Mouse (Mus musculus): Measurements from ENCODE around the gene Id1. TPM values are rescaled to one million over a fixed set of nuclear protein-coding genes. Genes with fewer than 3 reads are reported as not detected.

The Id1 gene
- total and polyA plus RNA-seq, 2 experiments = 16.4 to 33.0 TPM

- no peak overlapping the region for H3K27ac ChIP-seq (replicated peaks; ENCODE audit: insufficient read depth, low read depth, low read length)
- WGBS = 70% methylated on average over 2 of the region's 2 CpGs
- no peaks in the 10 kb centered on the region for H3K4me1 ChIP-seq (ENCODE audit: control insufficient read depth, insufficient read depth, low read length)
- no peaks in the 10 kb centered on the region for H3K27me3 ChIP-seq (ENCODE audit: control insufficient read depth, insufficient read depth, low read length)
- no peak overlapping the region for H3K4me3 ChIP-seq (ENCODE audit: insufficient read depth, low read depth, low read length)
- DNase-seq (ENCODE audit: extremely low read depth, low read depth, low spot score) = no peak
- no peak overlapping the region for H3K9ac ChIP-seq (ENCODE audit: low read depth, low read length)
- H3K36me3 ChIP-seq (ENCODE audit: control insufficient read depth, insufficient read depth, low read length) = no peaks in the 10 kb centered on the region
- TF ChIP-seq CTCF (IDR thresholded peaks at IDR 0.05; ENCODE audit: low read depth, low read length) = no peak
- no peak for TF ChIP-seq POLR2A (IDR thresholded peaks at IDR 0.05; ENCODE audit: extremely low read depth, insufficient read depth, low read length)
- no peaks in the 10 kb centered on the region for H3K79me2 ChIP-seq (ENCODE audit: control insufficient read depth, insufficient read depth, low read length)
Measured at GRCm38 (mm10) chr2:152757478-152757877, 21.4 kb downstream of the Id1 start.

DNA sequence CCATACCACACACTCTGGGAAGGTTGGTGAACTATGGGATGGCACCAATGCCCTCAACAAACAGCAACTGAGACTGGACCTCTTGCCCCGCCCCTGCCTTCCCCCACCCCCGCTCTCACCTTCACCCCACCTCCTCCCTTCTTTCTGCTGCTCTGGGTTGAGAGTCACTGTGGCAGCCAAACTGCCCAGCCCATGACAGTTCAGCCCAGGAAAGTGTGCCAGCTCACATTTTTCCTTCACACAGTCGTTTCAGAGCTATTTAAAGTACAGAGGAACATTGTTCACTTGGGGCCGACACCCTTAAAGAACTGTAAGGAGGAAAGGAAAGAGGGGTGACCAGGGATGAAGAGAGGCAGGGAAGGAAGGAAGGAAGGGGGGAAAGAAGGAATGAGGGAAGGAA lies 22.3 kb downstream of the Id1 start:
- no peaks in the 10 kb centered on the region for H3K36me3 ChIP-seq (ENCODE audit: control insufficient read depth, insufficient read depth, low read length)
- no peaks in the 10 kb centered on the region for H3K79me2 ChIP-seq (ENCODE audit: control insufficient read depth, insufficient read depth, low read length)
- H3K4me1 ChIP-seq (ENCODE audit: control insufficient read depth, insufficient read depth, low read length) = no peaks in the 10 kb centered on the region
- no peak overlapping the region for H3K4me3 ChIP-seq (ENCODE audit: insufficient read depth, low read depth, low read length)
- no peak overlapping the region for H3K27ac ChIP-seq (replicated peaks; ENCODE audit: insufficient read depth, low read depth, low read length)
- TF ChIP-seq CTCF (IDR thresholded peaks at IDR 0.05; ENCODE audit: low read depth, low read length) = no peak
- no peak for TF ChIP-seq POLR2A (IDR thresholded peaks at IDR 0.05; ENCODE audit: extremely low read depth, insufficient read depth, low read length)
- no peaks in the 10 kb centered on the region for H3K27me3 ChIP-seq (ENCODE audit: control insufficient read depth, insufficient read depth, low read length)
- no peak for DNase-seq (ENCODE audit: extremely low read depth, low read depth, low spot score)
- WGBS = 57% methylated on average over 4 of the region's 4 CpGs
- H3K9ac ChIP-seq (ENCODE audit: low read depth, low read length) = no peak overlapping the region

- H3K36me3 ChIP-seq (ENCODE audit: control insufficient read depth, insufficient read depth, low read length) = no peaks in the 10 kb centered on the region
- no peak overlapping the region for H3K27ac ChIP-seq (replicated peaks; ENCODE audit: insufficient read depth, low read depth, low read length)
- H3K9ac ChIP-seq (ENCODE audit: low read depth, low read length) = no peak overlapping the region
- H3K27me3 ChIP-seq (ENCODE audit: control insufficient read depth, insufficient read depth, low read length) = no peaks in the 10 kb centered on the region
- DNase-seq (ENCODE audit: extremely low read depth, low read depth, low spot score) = no peak
- peaks cover 2% of the 10 kb centered on the region; the same call in 1 of the 2 replicates for H3K4me1 ChIP-seq (ENCODE audit: control insufficient read depth, insufficient read depth, low read length)
- no peak overlapping the region for H3K4me3 ChIP-seq (ENCODE audit: insufficient read depth, low read depth, low read length)
- TF ChIP-seq CTCF (IDR thresholded peaks at IDR 0.05; ENCODE audit: low read depth, low read length) (no peak), POLR2A (IDR thresholded peaks at IDR 0.05; ENCODE audit: extremely low read depth, insufficient read depth, low read length) (no peak)
- H3K79me2 ChIP-seq (ENCODE audit: control insufficient read depth, insufficient read depth, low read length) = no peaks in the 10 kb centered on the region
- 89% methylated on average over 6 of the region's 6 CpGs for WGBS
Measured at GRCm38 (mm10) chr2:152763310-152763709, 27.3 kb downstream of the Id1 start.

GRCm38 (mm10) chr2:152764172-152765044 lies 28.4 kb downstream of the Id1 start:
- TF ChIP-seq POLR2A (IDR thresholded peaks at IDR 0.05; ENCODE audit: extremely low read depth, insufficient read depth, low read length) (no peak), CTCF (IDR thresholded peaks at IDR 0.05; ENCODE audit: low read depth, low read length) (no peak)
- Histone ChIP-seq H3K79me2 (ENCODE audit: control insufficient read depth, insufficient read depth, low read length) (no peaks in the 10 kb centered on the region), H3K9ac (ENCODE audit: low read depth, low read length) (no peak overlapping the region), H3K27me3 (ENCODE audit: control insufficient read depth, insufficient read depth, low read length) (no peaks in the 10 kb centered on the region), H3K4me3 (ENCODE audit: insufficient read depth, low read depth, low read length) (no peak overlapping the region), H3K36me3 (ENCODE audit: control insufficient read depth, insufficient read depth, low read length) (no peaks in the 10 kb centered on the region), H3K27ac (replicated peaks; ENCODE audit: insufficient read depth, low read depth, low read length) (no peak overlapping the region), H3K4me1 (ENCODE audit: control insufficient read depth, insufficient read depth, low read length) (peaks cover 2% of the 10 kb centered on the region; the same call in 1 of the 2 replicates)
- DNase-seq (ENCODE audit: extremely low read depth, low read depth, low spot score) = no peak
- 62% methylated on average over 14 of the region's 14 CpGs for WGBS

GRCm38 (mm10) chr2:152765045-152765674 lies 29.1 kb downstream of the Id1 start:
- H3K79me2 ChIP-seq (ENCODE audit: control insufficient read depth, insufficient read depth, low read length) = no peaks in the 10 kb centered on the region
- 66% methylated on average over 7 of the region's 7 CpGs for WGBS
- H3K36me3 ChIP-seq (ENCODE audit: control insufficient read depth, insufficient read depth, low read length) = no peaks in the 10 kb centered on the region
- no peak overlapping the region for H3K9ac ChIP-seq (ENCODE audit: low read depth, low read length)
- H3K27me3 ChIP-seq (ENCODE audit: control insufficient read depth, insufficient read depth, low read length) = no peaks in the 10 kb centered on the region
- DNase-seq (ENCODE audit: extremely low read depth, low read depth, low spot score) = no peak
- H3K27ac ChIP-seq (replicated peaks; ENCODE audit: insufficient read depth, low read depth, low read length) = no peak overlapping the region
- no peak overlapping the region for H3K4me3 ChIP-seq (ENCODE audit: insufficient read depth, low read depth, low read length)
- H3K4me1 ChIP-seq (ENCODE audit: control insufficient read depth, insufficient read depth, low read length) = peaks cover 2% of the 10 kb centered on the region; the same call in 1 of the 2 replicates
- TF ChIP-seq CTCF (IDR thresholded peaks at IDR 0.05; ENCODE audit: low read depth, low read length) (no peak), POLR2A (IDR thresholded peaks at IDR 0.05; ENCODE audit: extremely low read depth, insufficient read depth, low read length) (no peak)
